Mouse (Mus musculus) hindbrain, postnatal 0 days (tissue): Measurements from ENCODE around the gene Stat6. TPM values are rescaled to one million over a fixed set of nuclear protein-coding genes. Genes with fewer than 3 reads are reported as not detected.

Experiments
- ATAC-seq: fragments of 200-750 bp; cut with Nextera tagmentation; 2 replicates; pipeline ENCODE4 v1.8.0; 2017; ENCODE audit warnings: mild to moderate bottlenecking, moderate TSS enrichment, moderate library complexity
- DNase-seq: peaks from one replicate; pipeline ENCODE4 v3.0.0-alpha.2; 2015; ENCODE audit warnings: low spot score
- H3K27ac ChIP-seq: fragments of 300-500 bp; sonication (generic); 2 replicates; pipeline ENCODE4 v1.5.1; 2014; ENCODE audit warnings: mild to moderate bottlenecking
- H3K27me3 ChIP-seq: fragments of 300-500 bp; sonication (generic); 2 replicates; pipeline ENCODE4 v1.6.1; 2014; ENCODE audit warnings: low read length, mixed read lengths; ENCODE audit not compliant: insufficient read depth
- H3K36me3 ChIP-seq: fragments of 300-500 bp; sonication (generic); 2 replicates; pipeline ENCODE4 v1.6.1; 2014; ENCODE audit warnings: low read length, mixed read lengths; ENCODE audit not compliant: insufficient read depth
- H3K4me1 ChIP-seq: fragments of 300-500 bp; sonication (generic); 2 replicates; pipeline ENCODE4 v1.6.1; 2014; ENCODE audit warnings: antibody characterized with exemption, low read length, mixed read lengths; ENCODE audit not compliant: insufficient read depth
- H3K4me2 ChIP-seq: fragments of 300-500 bp; sonication (generic); 2 replicates; pipeline ENCODE4 v1.6.1; 2014; ENCODE audit warnings: low read depth, mild to moderate bottlenecking, low read length, moderate library complexity, mixed read lengths
- H3K4me3 ChIP-seq: fragments of 300-500 bp; sonication (generic); 2 replicates; pipeline ENCODE4 v1.5.1; 2014; ENCODE audit warnings: low read length
- H3K9ac ChIP-seq: fragments of 300-500 bp; sonication (generic); replicated peaks from 2 replicates; pipeline ENCODE4 v1.6.1; 2014; ENCODE audit warnings: mild to moderate bottlenecking, low read length, moderate library complexity, mixed read lengths
- H3K9me3 ChIP-seq: fragments of 300-500 bp; sonication (generic); 2 replicates; pipeline ENCODE4 v1.6.1; 2016; ENCODE audit warnings: low read length, mixed read lengths
- CTCF ChIP-seq: IDR thresholded peaks from 2 replicates; pipeline ENCODE4 v1.5.1; 2016; ENCODE audit warnings: antibody characterized with exemption, control low read depth, low read depth
- WGBS: fragments of 180-500 bp; shearing (Covaris S2); extraction: QIAGEN DNeasy Blood & Tissue Kit; methylation state at CpG from one replicate; pipeline ENCODE4 v1.1.7; 2014; 5-methylcytosine and 5-hydroxymethylcytosine counted together
- polyA plus RNA-seq: library from polyadenylated mRNA; unstranded; fragments of >200 nt; fragmentation: Nextera tagmentation; extraction: Ambion mirVana; gene quantifications from 2 replicates; pipeline ENCODE4 v1.2.1, GENCODE M21; 2015
- total RNA-seq: library from RNA; depleted of rRNA; stranded (reverse); fragments of >200 nt; gene quantifications from 2 replicates; pipeline ENCODE4 v1.2.3, GENCODE M21; 2014

Gene Stat6
- total and polyA plus RNA-seq, 2 experiments from 2014 or later, result 4.7 to 5.3 TPM

DNA sequence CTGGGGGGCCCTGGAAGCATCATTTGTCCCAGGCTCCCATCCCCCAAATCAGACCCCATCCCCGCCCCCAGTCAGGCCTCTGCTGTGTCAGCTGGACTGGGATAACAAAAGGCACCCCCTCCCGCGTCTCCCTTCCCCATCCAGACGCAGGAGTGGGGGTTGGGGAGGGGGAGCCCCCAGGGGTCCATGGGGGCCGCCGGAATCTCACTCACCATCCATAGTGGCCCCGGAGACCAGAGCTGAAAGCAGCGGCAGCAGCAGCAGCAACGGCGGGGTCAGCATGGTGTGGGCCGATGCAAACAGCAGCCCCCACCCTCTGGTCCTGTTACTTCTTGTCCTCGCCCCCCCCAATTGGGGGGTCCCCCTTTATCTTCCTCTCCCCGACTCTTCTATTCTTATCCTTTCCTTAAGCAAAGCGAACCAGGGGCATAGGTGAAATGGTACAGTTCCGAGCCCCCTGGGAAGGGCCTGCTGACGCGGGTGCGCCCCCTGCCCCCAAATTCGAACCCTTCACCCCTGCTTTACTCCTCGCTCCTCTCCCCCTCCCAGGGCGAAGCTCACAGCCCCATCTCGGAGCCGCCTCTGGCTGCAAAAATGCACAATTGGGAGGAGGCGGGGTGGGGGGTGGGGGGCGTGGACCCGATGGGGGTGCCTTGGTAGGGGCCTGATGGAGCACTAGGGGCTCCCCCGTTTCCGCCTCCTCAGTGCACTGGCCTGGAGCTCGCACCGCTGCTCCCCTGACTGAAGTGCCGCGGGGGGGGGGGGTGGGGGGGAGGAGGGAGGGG, 22.2 kb upstream of the Stat6 start, which contains the start of gene Lrp1:
Lrp1 (minus strand) TSS at position 743 of the 785 bp plus-strand sequence.
- Histone ChIP-seq H3K4me1 (peaks cover 33% of the 10 kb centered on the region), H3K9me3 (no peaks in the 10 kb centered on the region), H3K36me3 (no peaks in the 10 kb centered on the region), H3K9ac (peak within 1 kb of the TSS; percentile 96), H3K27me3 (no peaks in the 10 kb centered on the region), H3K4me3 (peak within 1 kb of the TSS; percentile 63), H3K27ac (peak within 1 kb of the TSS; percentile 89), H3K4me2 (peak within 1 kb of the TSS; percentile 93)
- peak; percentile 22 for TF ChIP-seq CTCF
- peak; percentile 69 for ATAC-seq
- peak; percentile 69 for DNase-seq
- under 1% methylated on average over 27 of the region's 32 CpGs for WGBS

DNA sequence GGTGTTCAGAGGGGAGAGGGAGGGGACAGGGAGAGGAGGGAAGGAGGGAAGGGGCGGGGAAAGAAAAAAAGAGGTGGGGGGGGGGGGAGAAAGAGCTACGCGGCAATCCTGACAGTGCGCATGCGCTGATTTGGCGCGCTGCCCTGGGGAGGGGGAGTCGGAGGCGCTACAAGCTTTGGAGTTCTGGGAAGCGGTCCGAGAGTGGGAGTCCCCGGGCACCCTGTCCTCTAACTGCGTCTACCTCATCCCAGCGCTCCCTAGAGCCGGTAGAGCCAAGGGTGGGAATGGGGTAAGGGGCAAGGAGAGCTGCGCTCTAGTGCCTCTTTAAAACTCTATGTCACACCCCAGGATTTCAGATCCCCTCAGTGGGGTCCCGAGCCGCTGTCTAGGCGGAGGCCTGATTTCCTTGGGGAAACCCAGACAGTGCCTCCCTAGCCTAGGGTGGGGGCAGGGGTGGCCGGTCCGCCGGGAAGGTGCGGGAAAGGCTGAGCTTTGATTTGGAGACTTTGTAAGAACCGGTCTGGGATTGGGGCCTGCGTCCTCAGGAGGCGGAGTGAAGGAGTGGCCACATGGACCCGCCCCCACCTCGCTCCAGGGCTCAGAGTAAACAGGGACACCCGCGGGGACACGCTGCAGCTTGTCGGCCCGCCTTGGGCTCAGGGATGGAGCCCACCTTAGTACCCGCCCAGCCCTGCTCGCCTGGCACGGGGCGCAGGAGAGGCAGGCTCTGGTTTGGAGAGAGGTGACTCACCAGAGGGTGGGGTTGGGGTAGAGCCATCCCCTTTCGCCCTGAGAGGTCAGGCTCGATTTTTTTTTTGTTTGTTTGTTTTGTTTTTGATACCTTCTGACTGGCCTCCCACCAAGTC, 21.4 kb upstream of the Stat6 start:
- Histone ChIP-seq H3K4me1 (peaks cover 25% of the 10 kb centered on the region), H3K36me3 (no peaks in the 10 kb centered on the region), H3K27me3 (no peaks in the 10 kb centered on the region), H3K9me3 (no peaks in the 10 kb centered on the region), H3K27ac (peak overlapping the region; percentile 87), H3K4me2 (peak overlapping the region; percentile 93), H3K9ac (peak overlapping the region; percentile 96), H3K4me3 (peak overlapping the region; percentile 63)
- WGBS, result 1% methylated on average over 29 of the region's 39 CpGs
- ATAC-seq (peak; percentile 76), DNase-seq (peak; percentile 94)
- TF ChIP-seq CTCF, result no peak

DNA sequence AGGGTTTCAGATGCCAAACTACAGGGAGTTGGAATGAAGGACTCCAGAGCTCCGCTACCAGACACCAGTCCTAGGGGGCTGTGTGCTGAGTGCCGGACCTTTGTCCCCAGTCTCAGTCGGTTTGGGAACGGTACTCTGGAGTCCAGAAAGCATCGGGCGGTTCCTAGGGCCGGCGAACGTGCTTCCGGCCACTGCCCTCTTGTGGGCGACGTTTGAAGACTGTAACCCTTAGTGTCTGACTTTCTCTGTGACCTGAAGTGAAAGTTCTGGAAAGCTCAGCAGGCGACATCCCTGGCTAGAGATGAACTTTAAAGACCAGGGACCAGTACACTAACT, 20.8 kb upstream of the Stat6 start:
- H3K9ac ChIP-seq, result peak overlapping the region; percentile 96

DNA sequence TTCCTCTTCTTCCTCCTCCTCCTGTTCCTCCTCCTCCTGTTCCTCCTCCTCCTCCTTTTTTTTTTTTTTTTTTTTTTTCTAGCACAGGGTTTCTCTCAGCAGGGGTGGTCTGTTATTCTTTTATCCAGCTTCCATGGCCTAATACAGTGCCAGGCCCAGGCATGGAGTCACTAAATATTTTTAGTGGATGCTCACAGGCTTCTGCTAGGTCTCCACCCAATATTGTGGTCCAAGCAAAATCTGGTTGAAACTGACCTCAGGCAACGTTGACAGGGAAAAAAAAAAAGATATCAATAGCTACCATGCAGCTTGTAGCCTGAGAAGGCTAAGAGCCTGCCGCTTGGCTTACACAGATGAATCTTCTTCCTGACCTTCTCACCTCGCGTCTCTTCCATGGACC, 20.1 kb upstream of the Stat6 start:
- 0 out of 2 replicates have a peak overlapping the region, but pooled peaks have one; percentile 87 for H3K27ac ChIP-seq
- no peaks in the 10 kb centered on the region for H3K27me3 ChIP-seq
- H3K9ac ChIP-seq, result no peak overlapping the region
- no peaks in the 10 kb centered on the region for H3K9me3 ChIP-seq
- H3K36me3 ChIP-seq, result no peaks in the 10 kb centered on the region
- no peak overlapping the region for H3K4me3 ChIP-seq
- WGBS, result 65% methylated on average over 4 of the region's 4 CpGs
- no peak overlapping the region for H3K4me2 ChIP-seq
- TF ChIP-seq CTCF, result no peak
- peaks cover 16% of the 10 kb centered on the region for H3K4me1 ChIP-seq
- DNase-seq (no peak), ATAC-seq (no peak)

More for the DNA sequence above, 20.8 kb upstream of the Stat6 start:
- Histone ChIP-seq H3K27me3 (no peaks in the 10 kb centered on the region), H3K4me3 (peak overlapping the region; percentile 63), H3K4me2 (peak overlapping the region; percentile 93), H3K9me3 (no peaks in the 10 kb centered on the region), H3K27ac (peak overlapping the region; percentile 87), H3K4me1 (peaks cover 22% of the 10 kb centered on the region), H3K36me3 (no peaks in the 10 kb centered on the region)
- WGBS, result 1% methylated on average over 13 of the region's 13 CpGs
- DNase-seq (peak; percentile 68), ATAC-seq (peak; percentile 24)
- TF ChIP-seq CTCF, result peak; percentile 71

DNA sequence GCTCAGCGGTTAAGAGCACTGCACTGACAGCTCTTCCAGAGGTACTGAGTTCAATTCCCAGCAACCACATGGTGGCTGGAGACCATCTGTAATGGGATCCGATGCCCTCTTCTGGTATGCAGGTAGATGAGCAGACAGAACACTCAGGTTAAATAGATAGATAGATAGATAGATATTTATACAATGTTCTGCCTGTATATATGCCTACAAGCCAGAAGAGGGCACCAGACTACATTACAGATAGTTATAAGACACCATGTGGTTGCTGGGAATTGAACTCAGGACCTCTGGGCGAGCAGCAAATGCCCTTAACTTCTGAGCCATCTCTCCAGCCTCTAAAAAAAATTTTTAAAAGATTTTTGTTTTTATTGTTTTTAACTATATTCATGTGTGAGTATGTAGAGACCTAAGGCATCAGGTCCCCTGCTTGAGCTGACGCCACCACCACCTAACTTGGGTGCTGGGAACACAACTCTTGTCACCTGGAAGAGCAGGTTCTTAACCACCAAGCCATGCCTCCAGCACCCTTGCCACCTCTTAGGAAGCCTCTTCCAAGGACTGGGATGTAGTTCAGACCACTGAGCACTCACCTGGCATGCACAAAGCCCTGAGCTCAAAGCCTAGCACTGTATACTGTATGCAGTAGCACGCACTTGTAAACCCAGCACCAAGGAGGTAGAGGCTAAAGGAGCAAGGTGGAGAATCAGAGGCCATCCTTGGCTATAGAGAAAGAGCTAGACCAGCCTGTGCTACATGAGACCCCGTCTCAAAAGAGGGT, 19.2 kb upstream of the Stat6 start:
- no peak overlapping the region for H3K9ac ChIP-seq
- no peaks in the 10 kb centered on the region for H3K9me3 ChIP-seq
- no peak for DNase-seq
- H3K36me3 ChIP-seq, result no peaks in the 10 kb centered on the region
- WGBS, result 98% methylated on average over 6 of the region's 6 CpGs
- H3K4me1 ChIP-seq, result peaks cover 9% of the 10 kb centered on the region
- H3K4me3 ChIP-seq, result no peak overlapping the region
- no peaks in the 10 kb centered on the region for H3K27me3 ChIP-seq
- ATAC-seq, result no peak
- no peak; the same call in 1 of the 2 replicates for TF ChIP-seq CTCF
- no peak overlapping the region for H3K4me2 ChIP-seq
- H3K27ac ChIP-seq, result no peak overlapping the region

DNA sequence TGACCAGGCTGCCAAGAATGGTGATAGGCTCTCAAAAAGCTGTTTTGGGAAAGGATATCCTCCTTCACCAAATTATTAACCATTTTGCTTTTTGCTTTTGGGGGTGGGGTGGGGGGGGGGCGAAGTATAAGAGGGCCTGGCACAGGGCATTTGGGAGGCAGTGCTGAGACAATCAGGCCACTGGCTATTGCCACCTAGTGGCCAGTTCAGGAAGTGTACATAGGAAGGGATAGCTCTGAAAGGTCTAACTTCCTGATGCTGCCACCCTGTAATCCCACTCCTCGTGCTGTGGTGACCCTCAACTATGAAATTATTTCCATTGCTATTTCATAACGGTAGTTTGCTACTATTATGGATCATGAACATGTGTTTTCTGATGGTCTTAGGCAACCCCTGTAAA, 16.4 kb upstream of the Stat6 start:
- DNase-seq (peak; percentile 59), ATAC-seq (no peak)
- Histone ChIP-seq H3K9ac (no peak overlapping the region), H3K9me3 (no peaks in the 10 kb centered on the region), H3K27ac (no peak overlapping the region), H3K4me2 (no peak overlapping the region), H3K36me3 (no peaks in the 10 kb centered on the region), H3K4me1 (no peaks in the 10 kb centered on the region), H3K27me3 (no peaks in the 10 kb centered on the region), H3K4me3 (no peak overlapping the region)
- peak; percentile 61 for TF ChIP-seq CTCF
- 75% methylated on average over 3 of the region's 3 CpGs for WGBS
